Mouse (Mus musculus) hindbrain, embryonic 14.5 days (tissue): ENCODE measurements around the gene Gcnt1. TPM values are rescaled to one million over a fixed set of nuclear protein-coding genes. Genes with fewer than 3 reads are reported as not detected.

Source experiments
- ATAC-seq: fragments of 200-750 bp; cut with Nextera tagmentation; 2 replicates; pipeline ENCODE4 v1.8.0; 2017; ENCODE audit warnings: moderate number of reproducible peaks, mild to moderate bottlenecking, moderate TSS enrichment, moderate library complexity; ENCODE audit not compliant: low FRiP score
- DNase-seq: peaks from one replicate; pipeline ENCODE4 v3.0.0-alpha.2; 2015; ENCODE audit warnings: low spot score
- H3K27ac ChIP-seq: fragments of 300-500 bp; sonication (generic); 2 replicates; pipeline ENCODE4 v1.5.1; 2014; ENCODE audit warnings: mild to moderate bottlenecking, moderate library complexity
- H3K27me3 ChIP-seq: fragments of 300-500 bp; sonication (generic); 2 replicates; pipeline ENCODE4 v1.6.1; 2014; ENCODE audit warnings: mild to moderate bottlenecking, low read length, mixed read lengths; ENCODE audit not compliant: control insufficient read depth, insufficient read depth
- H3K36me3 ChIP-seq: fragments of 300-500 bp; sonication (generic); replicated peaks from 2 replicates; pipeline ENCODE4 v1.6.1; 2014; ENCODE audit not compliant: control insufficient read depth, insufficient read depth
- H3K4me1 ChIP-seq: fragments of 300-500 bp; sonication (generic); replicated peaks from 2 replicates; pipeline ENCODE4 v1.6.1; 2014; ENCODE audit warnings: antibody characterized with exemption, low read length, mixed read lengths; ENCODE audit not compliant: control insufficient read depth, insufficient read depth
- H3K4me2 ChIP-seq: fragments of 300-500 bp; sonication (generic); replicated peaks from 2 replicates; pipeline ENCODE4 v1.6.1; 2014; ENCODE audit warnings: mild to moderate bottlenecking, moderate library complexity
- H3K4me3 ChIP-seq: fragments of 300-500 bp; sonication (generic); replicated peaks from 2 replicates; pipeline ENCODE4 v1.5.1; 2014; ENCODE audit warnings: mild to moderate bottlenecking, low read length
- H3K9ac ChIP-seq: fragments of 300-500 bp; sonication (generic); 2 replicates; pipeline ENCODE4 v1.6.1; 2014
- H3K9me3 ChIP-seq: fragments of 300-500 bp; sonication (generic); 2 replicates; pipeline ENCODE4 v1.6.1; 2016; ENCODE audit warnings: low read length; ENCODE audit not compliant: control insufficient read depth
- whole genome bisulfite sequencing: fragments of 180-500 bp; shearing (Covaris S2); extraction: QIAGEN DNeasy Blood & Tissue Kit; methylation state at CpG from one replicate; pipeline ENCODE4 v1.1.7; 2014; 5-methylcytosine and 5-hydroxymethylcytosine counted together
- polyA plus RNA-seq: library from polyadenylated mRNA; unstranded; fragments of >200 nt; fragmentation: Nextera tagmentation; extraction: Ambion mirVana; gene quantifications from 2 replicates; pipeline ENCODE4 v1.2.1, GENCODE M21; 2014

Gene Gcnt1
- polyA plus RNA-seq, 1 experiment from 2014 or later: 0.83 TPM

- H3K27me3 ChIP-seq: no peaks in the 10 kb centered on the region
- H3K4me1 ChIP-seq: no peaks in the 10 kb centered on the region
- ATAC-seq (no peak), DNase-seq (no peak)
- H3K4me2 ChIP-seq: no peak overlapping the region
- no peak overlapping the region for H3K9ac ChIP-seq
- H3K4me3 ChIP-seq: no peak overlapping the region
- no peak overlapping the region for H3K27ac ChIP-seq
- no peaks in the 10 kb centered on the region for H3K36me3 ChIP-seq
- WGBS: 92% methylated on average over 5 of the region's 5 CpGs
- H3K9me3 ChIP-seq: no peaks in the 10 kb centered on the region
These were observed 78.5 kb downstream of the Gcnt1 start for GRCm38 (mm10) chr19:17294136-17294535.

GRCm38 (mm10) chr19:17289526-17289925, 83.1 kb downstream of the Gcnt1 start:
- Histone ChIP-seq H3K9me3 (no peaks in the 10 kb centered on the region), H3K4me2 (no peak overlapping the region), H3K4me1 (no peaks in the 10 kb centered on the region), H3K27ac (no peak overlapping the region), H3K27me3 (no peaks in the 10 kb centered on the region), H3K4me3 (no peak overlapping the region), H3K9ac (no peak overlapping the region), H3K36me3 (no peaks in the 10 kb centered on the region)
- WGBS: 89% methylated on average over 6 of the region's 6 CpGs
- DNase-seq (no peak), ATAC-seq (no peak)

GRCm38 (mm10) chr19:17286004-17286403, 86.6 kb downstream of the Gcnt1 start:
- WGBS: 85% methylated on average over 7 of the region's 7 CpGs
- DNase-seq (no peak), ATAC-seq (no peak)
- H3K4me1 ChIP-seq: no peaks in the 10 kb centered on the region
- H3K27ac ChIP-seq: no peak overlapping the region
- H3K9ac ChIP-seq: no peak overlapping the region
- H3K9me3 ChIP-seq: no peaks in the 10 kb centered on the region
- no peak overlapping the region for H3K4me3 ChIP-seq
- no peaks in the 10 kb centered on the region for H3K36me3 ChIP-seq
- H3K4me2 ChIP-seq: no peak overlapping the region
- no peaks in the 10 kb centered on the region for H3K27me3 ChIP-seq

GRCm38 (mm10) chr19:17283317-17283716, 89.3 kb downstream of the Gcnt1 start:
- no peaks in the 10 kb centered on the region for H3K9me3 ChIP-seq
- no peak overlapping the region for H3K9ac ChIP-seq
- H3K4me1 ChIP-seq: no peaks in the 10 kb centered on the region
- DNase-seq (no peak), ATAC-seq (no peak)
- WGBS: 75% methylated on average over 3 of the region's 3 CpGs
- H3K4me3 ChIP-seq: no peak overlapping the region
- H3K27me3 ChIP-seq: no peaks in the 10 kb centered on the region
- no peak overlapping the region for H3K27ac ChIP-seq
- H3K36me3 ChIP-seq: no peaks in the 10 kb centered on the region
- H3K4me2 ChIP-seq: no peak overlapping the region

- 98% methylated on average over 4 of the region's 4 CpGs for WGBS
- H3K9ac ChIP-seq: no peak overlapping the region
- no peaks in the 10 kb centered on the region for H3K36me3 ChIP-seq
- DNase-seq (no peak), ATAC-seq (no peak)
- no peak overlapping the region for H3K27ac ChIP-seq
- H3K4me2 ChIP-seq: no peak overlapping the region
- no peaks in the 10 kb centered on the region for H3K9me3 ChIP-seq
- H3K4me3 ChIP-seq: no peak overlapping the region
- no peaks in the 10 kb centered on the region for H3K4me1 ChIP-seq
- no peaks in the 10 kb centered on the region for H3K27me3 ChIP-seq
These were observed 94.1 kb downstream of the Gcnt1 start for GRCm38 (mm10) chr19:17278381-17279051.

Other genes starting within 250 kb of the Gcnt1 start
- gene Rfk, start 21.2 kb upstream of the Gcnt1 start, polyA plus RNA-seq: 79.8 and 85.3 TPM in 2 replicates